Mouse (Mus musculus): ENCODE results near the gene Pcnx2. TPM values are rescaled to one million over a fixed set of nuclear protein-coding genes. Genes with fewer than 3 reads are reported as not detected.

Pcnx2 gene
- polyA plus RNA-seq, 1 experiment from 2014 or later: 0.11 TPM

GRCm38 (mm10) chr8:125757106-125757496 is 141.0 kb downstream of the Pcnx2 start:
- 0 out of 4 replicates have a peak overlapping the region, but pooled peaks of 1 of the 2 experiments have one; percentile 67 for H3K27ac ChIP-seq (replicated peaks in 1 of 2; ENCODE audit: control insufficient read depth in 1 of 2, insufficient read depth in 1 of 2, low read depth in 2 of 2, low read length in 2 of 2)
- H3K4me1 ChIP-seq (ENCODE audit: control insufficient read depth in 2 of 2, insufficient read depth in 2 of 2, low read length in 2 of 2): peaks cover 15 to 20% of the 10 kb centered on the region in 2 experiments
- no peaks in the 10 kb centered on the region for H3K9me3 ChIP-seq (ENCODE audit: control insufficient read depth, low read length)
- H3K36me3 ChIP-seq (ENCODE audit: control insufficient read depth, insufficient read depth, low read length): no peaks in the 10 kb centered on the region
- no peak overlapping the region for H3K9ac ChIP-seq (ENCODE audit: low read length)
- WGBS: 11% methylated on average over 1 of the region's 1 CpGs
- H3K4me2 ChIP-seq (ENCODE audit: low read length): no peak overlapping the region
- no peaks in the 10 kb centered on the region for H3K27me3 ChIP-seq (ENCODE audit: control insufficient read depth, insufficient read depth, low read length)
- ATAC-seq (ENCODE audit: insufficient number of reproducible peaks, insufficient read depth, low FRiP score, low read depth): no peak
- H3K4me3 ChIP-seq (ENCODE audit: control insufficient read depth in 1 of 2, insufficient read depth in 1 of 2, low read depth in 1 of 2, low read length in 2 of 2): no peak overlapping the region

DNA sequence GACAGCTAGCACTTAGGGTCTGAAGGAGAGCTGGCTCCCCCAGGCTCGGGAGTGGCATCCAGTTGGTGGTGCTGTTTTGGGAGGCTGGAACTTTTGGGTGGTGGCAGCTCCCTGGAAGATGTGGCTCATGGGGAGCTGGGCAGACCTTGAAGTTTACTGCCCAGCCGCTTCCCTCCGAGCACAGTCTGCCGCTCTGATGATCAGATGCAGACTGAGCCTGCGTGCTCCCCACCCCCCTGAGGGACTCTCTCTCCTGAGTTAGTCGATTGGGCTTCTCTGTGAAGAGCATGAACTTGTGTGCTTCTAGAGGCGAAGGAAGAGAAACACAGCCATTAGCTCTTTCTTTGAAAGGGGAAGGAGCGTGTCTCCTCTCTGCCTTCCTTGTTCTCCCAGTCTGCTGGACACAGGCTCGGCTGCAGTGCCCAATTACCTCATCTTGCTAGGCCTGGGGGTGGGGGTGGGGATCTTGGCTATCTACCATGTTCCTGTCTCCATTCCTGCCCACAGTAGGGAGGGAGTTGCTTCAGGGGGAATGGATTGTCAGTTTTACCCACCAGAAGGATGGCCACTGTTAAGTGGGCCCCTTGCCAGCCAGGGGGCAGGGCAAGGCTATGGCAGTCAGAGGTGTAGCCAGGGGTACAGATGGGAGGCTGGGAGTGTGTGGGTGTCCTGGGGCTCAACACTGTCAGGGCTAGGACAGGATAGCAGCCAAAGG is 141.6 kb downstream of the Pcnx2 start:
- peak overlapping the region; percentile 54; the same call in 1 of the 2 replicates for H3K9ac ChIP-seq (ENCODE audit: low read length)
- H3K4me1 ChIP-seq (ENCODE audit: control insufficient read depth in 2 of 2, insufficient read depth in 2 of 2, low read length in 2 of 2): peaks cover 15 to 20% of the 10 kb centered on the region in 2 experiments
- H3K9me3 ChIP-seq (ENCODE audit: control insufficient read depth, low read length): no peaks in the 10 kb centered on the region
- peak overlapping the region; percentile 51 to 67 for H3K27ac ChIP-seq (replicated peaks in 1 of 2; ENCODE audit: control insufficient read depth in 1 of 2, insufficient read depth in 1 of 2, low read depth in 2 of 2, low read length in 2 of 2)
- H3K36me3 ChIP-seq (ENCODE audit: control insufficient read depth, insufficient read depth, low read length): no peaks in the 10 kb centered on the region
- 40% methylated on average over 9 of the region's 9 CpGs for WGBS
- H3K4me3 ChIP-seq (ENCODE audit: control insufficient read depth in 1 of 2, insufficient read depth in 1 of 2, low read depth in 1 of 2, low read length in 2 of 2): no peak overlapping the region
- no peak for ATAC-seq (ENCODE audit: insufficient number of reproducible peaks, insufficient read depth, low FRiP score, low read depth)
- no peaks in the 10 kb centered on the region for H3K27me3 ChIP-seq (ENCODE audit: control insufficient read depth, insufficient read depth, low read length)
- H3K4me2 ChIP-seq (ENCODE audit: low read length): peak overlapping the region; percentile 16; the same call in 1 of the 2 replicates

DNA sequence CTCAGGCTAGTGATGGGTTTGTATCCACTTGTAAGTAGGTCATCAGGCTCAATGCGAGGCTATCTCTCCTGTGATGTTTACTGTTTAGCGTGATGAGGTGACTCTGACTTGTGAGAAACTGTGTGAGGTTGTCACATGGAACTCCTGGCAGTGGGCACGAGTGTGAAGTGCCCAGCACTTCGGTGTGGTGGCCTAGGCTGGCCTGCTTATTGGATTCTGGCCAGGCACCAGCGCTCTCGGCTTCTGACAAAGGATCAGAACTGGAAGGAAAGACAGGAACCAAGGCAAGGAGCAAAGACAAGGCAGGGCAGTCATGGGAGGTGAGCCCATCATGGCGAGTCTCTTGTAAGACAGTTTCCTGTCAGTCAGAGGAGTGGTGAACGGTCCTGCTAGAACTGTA is 142.2 kb downstream of the Pcnx2 start:
- peaks cover 18 to 22% of the 10 kb centered on the region in 2 experiments for H3K4me1 ChIP-seq (ENCODE audit: control insufficient read depth in 2 of 2, insufficient read depth in 2 of 2, low read length in 2 of 2)
- 53% methylated on average over 8 of the region's 8 CpGs for WGBS
- 0 out of 2 replicates have a peak overlapping the region, but pooled peaks have one; percentile 16 for H3K4me2 ChIP-seq (ENCODE audit: low read length)
- no peak overlapping the region for H3K4me3 ChIP-seq (ENCODE audit: control insufficient read depth in 1 of 2, insufficient read depth in 1 of 2, low read depth in 1 of 2, low read length in 2 of 2)
- H3K27me3 ChIP-seq (ENCODE audit: control insufficient read depth, insufficient read depth, low read length): no peaks in the 10 kb centered on the region
- no peaks in the 10 kb centered on the region for H3K36me3 ChIP-seq (ENCODE audit: control insufficient read depth, insufficient read depth, low read length)
- ATAC-seq (ENCODE audit: insufficient number of reproducible peaks, insufficient read depth, low FRiP score, low read depth): no peak
- H3K27ac ChIP-seq (replicated peaks in 1 of 2; ENCODE audit: control insufficient read depth in 1 of 2, insufficient read depth in 1 of 2, low read depth in 2 of 2, low read length in 2 of 2): peak overlapping the region; percentile 51 to 67; a peak in 2 of 4 replicates
- H3K9me3 ChIP-seq (ENCODE audit: control insufficient read depth, low read length): no peaks in the 10 kb centered on the region
- peak overlapping the region; percentile 54; the same call in 1 of the 2 replicates for H3K9ac ChIP-seq (ENCODE audit: low read length)

DNA sequence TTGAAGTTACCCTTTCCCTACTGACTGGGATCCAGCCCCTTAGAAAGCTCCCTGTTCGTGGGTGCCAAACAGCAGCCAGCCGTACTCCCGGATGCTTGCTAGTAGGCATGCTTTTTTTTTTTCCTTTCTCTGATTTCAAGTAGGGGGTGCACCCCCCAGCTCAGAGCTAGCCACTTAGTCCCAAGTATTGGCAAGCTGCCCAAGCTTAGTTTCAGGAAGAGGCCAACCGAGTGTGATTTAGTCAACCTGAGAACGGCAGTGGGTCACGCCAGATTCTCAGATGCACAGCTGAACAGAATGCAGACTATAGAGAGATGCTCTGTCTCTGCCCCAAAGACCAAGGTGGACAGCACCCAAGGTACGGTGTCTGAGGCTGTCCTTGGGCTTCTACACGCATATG is 147.3 kb downstream of the Pcnx2 start:
- Histone ChIP-seq H3K36me3 (ENCODE audit: control insufficient read depth, insufficient read depth, low read length) (no peaks in the 10 kb centered on the region), H3K4me3 (ENCODE audit: control insufficient read depth in 1 of 2, insufficient read depth in 1 of 2, low read depth in 1 of 2, low read length in 2 of 2) (no peak overlapping the region), H3K4me2 (ENCODE audit: low read length) (no peak overlapping the region), H3K4me1 (ENCODE audit: control insufficient read depth in 2 of 2, insufficient read depth in 2 of 2, low read length in 2 of 2) (peaks cover 9 to 12% of the 10 kb centered on the region in 2 experiments), H3K27me3 (ENCODE audit: control insufficient read depth, insufficient read depth, low read length) (no peaks in the 10 kb centered on the region), H3K27ac (replicated peaks in 1 of 2; ENCODE audit: control insufficient read depth in 1 of 2, insufficient read depth in 1 of 2, low read depth in 2 of 2, low read length in 2 of 2) (no peak overlapping the region), H3K9ac (ENCODE audit: low read length) (no peak overlapping the region), H3K9me3 (ENCODE audit: control insufficient read depth, low read length) (no peaks in the 10 kb centered on the region)
- 34% methylated on average over 8 of the region's 8 CpGs for WGBS
- ATAC-seq (ENCODE audit: insufficient number of reproducible peaks, insufficient read depth, low FRiP score, low read depth): no peak; the same call in 1 of the 2 replicates

DNA sequence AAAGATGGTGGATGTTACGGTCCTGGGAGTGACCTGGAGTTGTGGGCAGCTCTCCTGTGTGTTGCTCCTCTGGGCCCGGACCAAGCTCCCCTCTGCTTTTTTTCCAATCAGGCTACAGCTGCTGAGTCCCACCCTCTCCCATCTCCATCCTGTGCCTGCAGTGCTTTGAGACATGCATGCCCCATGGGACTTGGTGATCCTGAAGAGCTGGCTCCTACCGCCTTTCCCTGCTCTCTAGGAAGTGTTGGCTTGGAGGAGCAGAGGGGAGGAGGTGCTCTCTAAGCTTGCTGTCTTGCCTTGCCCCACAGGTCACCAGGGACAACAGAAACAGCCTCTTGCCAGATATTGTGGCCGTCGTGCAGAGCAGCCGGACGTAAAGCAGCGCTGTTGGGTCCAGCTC is 150.7 kb downstream of the Pcnx2 start:
- Histone ChIP-seq H3K27me3 (ENCODE audit: control insufficient read depth, insufficient read depth, low read length) (no peaks in the 10 kb centered on the region), H3K36me3 (ENCODE audit: control insufficient read depth, insufficient read depth, low read length) (no peaks in the 10 kb centered on the region), H3K9me3 (ENCODE audit: control insufficient read depth, low read length) (no peaks in the 10 kb centered on the region), H3K4me3 (ENCODE audit: control insufficient read depth in 1 of 2, insufficient read depth in 1 of 2, low read depth in 1 of 2, low read length in 2 of 2) (no peak overlapping the region), H3K9ac (ENCODE audit: low read length) (no peak overlapping the region), H3K4me2 (ENCODE audit: low read length) (no peak overlapping the region), H3K27ac (replicated peaks in 1 of 2; ENCODE audit: control insufficient read depth in 1 of 2, insufficient read depth in 1 of 2, low read depth in 2 of 2, low read length in 2 of 2) (no peak overlapping the region), H3K4me1 (ENCODE audit: control insufficient read depth in 2 of 2, insufficient read depth in 2 of 2, low read length in 2 of 2) (peaks cover 8 to 14% of the 10 kb centered on the region in 2 experiments)
- ATAC-seq (ENCODE audit: insufficient number of reproducible peaks, insufficient read depth, low FRiP score, low read depth): no peak
- WGBS: 62% methylated on average over 8 of the region's 8 CpGs

DNA sequence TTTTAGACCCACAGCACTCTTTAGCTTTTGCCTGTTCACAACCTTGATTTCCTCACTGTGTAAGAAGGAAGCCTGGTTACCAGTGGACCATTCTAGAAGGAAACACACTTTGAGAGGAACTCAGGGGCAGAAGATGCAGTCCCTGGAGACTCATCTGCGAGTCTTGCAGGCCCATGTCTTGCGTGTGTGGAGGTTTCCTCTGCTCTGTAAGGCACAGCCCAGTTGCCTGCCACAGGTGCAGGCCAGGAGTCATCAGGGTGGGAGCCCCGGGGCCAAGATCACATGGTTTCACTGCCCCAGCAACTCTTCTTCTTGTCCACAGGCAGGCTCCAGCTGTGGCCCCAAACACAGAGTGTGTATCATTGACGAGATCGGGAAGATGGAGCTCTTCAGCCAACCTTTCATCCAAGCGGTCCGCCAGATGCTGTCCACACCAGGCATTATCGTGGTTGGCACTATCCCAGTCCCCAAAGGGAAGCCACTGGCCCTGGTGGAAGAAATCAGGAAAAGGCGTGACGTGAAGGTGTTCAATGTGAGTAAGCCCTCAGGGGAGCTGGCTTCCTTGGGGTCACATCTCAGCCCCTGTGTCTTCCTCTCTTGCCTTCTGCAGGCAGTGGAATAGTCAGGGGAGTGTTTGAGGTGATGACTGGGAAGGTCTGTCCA is 153.1 kb downstream of the Pcnx2 start:
- Histone ChIP-seq H3K27me3 (ENCODE audit: control insufficient read depth, insufficient read depth, low read length) (no peaks in the 10 kb centered on the region), H3K9me3 (ENCODE audit: control insufficient read depth, low read length) (no peaks in the 10 kb centered on the region), H3K4me1 (ENCODE audit: control insufficient read depth in 2 of 2, insufficient read depth in 2 of 2, low read length in 2 of 2) (peaks cover 0 to 6% of the 10 kb centered on the region in 2 experiments; a peak in 3 of 4 replicates), H3K4me3 (ENCODE audit: control insufficient read depth in 1 of 2, insufficient read depth in 1 of 2, low read depth in 1 of 2, low read length in 2 of 2) (no peak overlapping the region), H3K9ac (ENCODE audit: low read length) (no peak overlapping the region), H3K27ac (replicated peaks in 1 of 2; ENCODE audit: control insufficient read depth in 1 of 2, insufficient read depth in 1 of 2, low read depth in 2 of 2, low read length in 2 of 2) (no peak overlapping the region), H3K4me2 (ENCODE audit: low read length) (no peak overlapping the region), H3K36me3 (ENCODE audit: control insufficient read depth, insufficient read depth, low read length) (no peaks in the 10 kb centered on the region)
- WGBS: 81% methylated on average over 10 of the region's 10 CpGs
- no peak for ATAC-seq (ENCODE audit: insufficient number of reproducible peaks, insufficient read depth, low FRiP score, low read depth)

DNA sequence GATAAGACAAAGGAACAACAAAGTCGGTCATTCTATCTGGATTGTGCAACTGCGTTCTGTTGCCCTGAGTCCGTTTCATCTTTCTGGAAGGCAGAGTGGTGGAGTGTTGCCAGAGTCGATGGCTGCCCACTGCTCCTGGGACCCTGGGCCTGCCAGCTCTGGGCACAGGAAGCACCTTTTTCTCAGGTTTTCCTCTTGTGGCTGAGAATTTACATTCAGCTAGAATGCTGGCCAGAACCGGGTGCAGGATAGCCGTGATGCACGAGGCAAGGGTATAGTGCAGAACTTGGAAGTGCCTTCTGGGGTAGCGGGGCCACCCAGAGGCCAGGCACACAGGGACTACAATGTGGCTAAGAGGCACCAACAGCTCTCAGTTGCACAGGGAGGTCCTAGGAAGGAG is 155.7 kb downstream of the Pcnx2 start:
- Histone ChIP-seq H3K36me3 (ENCODE audit: control insufficient read depth, insufficient read depth, low read length) (no peaks in the 10 kb centered on the region; the same call in 1 of the 2 replicates), H3K9ac (ENCODE audit: low read length) (no peak overlapping the region), H3K4me3 (ENCODE audit: control insufficient read depth in 1 of 2, insufficient read depth in 1 of 2, low read depth in 1 of 2, low read length in 2 of 2) (no peak overlapping the region), H3K27ac (replicated peaks in 1 of 2; ENCODE audit: control insufficient read depth in 1 of 2, insufficient read depth in 1 of 2, low read depth in 2 of 2, low read length in 2 of 2) (no peak overlapping the region), H3K4me2 (ENCODE audit: low read length) (no peak overlapping the region), H3K9me3 (ENCODE audit: control insufficient read depth, low read length) (no peaks in the 10 kb centered on the region), H3K27me3 (ENCODE audit: control insufficient read depth, insufficient read depth, low read length) (no peaks in the 10 kb centered on the region), H3K4me1 (ENCODE audit: control insufficient read depth in 2 of 2, insufficient read depth in 2 of 2, low read length in 2 of 2) (peaks cover 0 to 6% of the 10 kb centered on the region in 2 experiments; a peak in 2 of 4 replicates)
- WGBS: 66% methylated on average over 8 of the region's 8 CpGs
- ATAC-seq (ENCODE audit: insufficient number of reproducible peaks, insufficient read depth, low FRiP score, low read depth): no peak

Measured in heart, embryonic 14.5 days (tissue).